Mouse (Mus musculus) lung, embryonic 16.5 days (tissue): Measurements from ENCODE around the gene Foxp3. TPM values are rescaled to one million over a fixed set of nuclear protein-coding genes. Genes with fewer than 3 reads are reported as not detected.

Experiments
- ATAC-seq: fragments of 200-750 bp; cut with Nextera tagmentation; 2 replicates; pipeline ENCODE4 v1.8.0; 2017; ENCODE audit warnings: low read depth, mild to moderate bottlenecking, moderate library complexity
- H3K27ac ChIP-seq: fragments of 300-500 bp; sonication (generic); 2 replicates; pipeline ENCODE4 v1.5.1; 2014; ENCODE audit warnings: mild to moderate bottlenecking, control low read depth, low read length
- H3K27me3 ChIP-seq: fragments of 300-500 bp; sonication (generic); 2 replicates; pipeline ENCODE4 v1.6.1; 2014; ENCODE audit warnings: low read depth, low read length, mixed read lengths; ENCODE audit not compliant: control insufficient read depth, insufficient read depth
- H3K36me3 ChIP-seq: fragments of 300-500 bp; sonication (generic); 2 replicates; pipeline ENCODE4 v1.6.1; 2014; ENCODE audit warnings: low read length; ENCODE audit not compliant: control insufficient read depth, insufficient read depth
- H3K4me1 ChIP-seq: fragments of 300-500 bp; sonication (generic); replicated peaks from 2 replicates; pipeline ENCODE4 v1.6.1; 2014; ENCODE audit warnings: low read length, mixed read lengths; ENCODE audit not compliant: control insufficient read depth, insufficient read depth
- H3K4me2 ChIP-seq: fragments of 300-500 bp; sonication (generic); 2 replicates; pipeline ENCODE4 v1.6.1; 2014; ENCODE audit warnings: low read depth, low read length, control low read depth
- H3K4me3 ChIP-seq: fragments of 300-500 bp; sonication (generic); 2 replicates; pipeline ENCODE4 v1.5.1; 2014; ENCODE audit warnings: mild to moderate bottlenecking, low read length, control low read depth
- H3K9ac ChIP-seq: fragments of 300-500 bp; sonication (generic); 2 replicates; pipeline ENCODE4 v1.6.1; 2014; ENCODE audit warnings: low read length, control low read depth
- H3K9me3 ChIP-seq: fragments of 300-500 bp; sonication (generic); 2 replicates; pipeline ENCODE4 v1.6.1; 2016; ENCODE audit warnings: low read length; ENCODE audit not compliant: control insufficient read depth
- WGBS: fragments of 180-500 bp; shearing (Covaris S2); extraction: QIAGEN DNeasy Blood & Tissue Kit; methylation state at CpG from one replicate; pipeline ENCODE4 v1.1.7; 2014; 5-methylcytosine and 5-hydroxymethylcytosine counted together
- polyA plus RNA-seq: library from polyadenylated mRNA; unstranded; fragments of >200 nt; fragmentation: Nextera tagmentation; extraction: Ambion mirVana; gene quantifications from 2 replicates; pipeline ENCODE4 v1.2.1, GENCODE M21; 2015

Foxp3 gene
- polyA plus RNA-seq, 1 experiment from 2014 or later = 0.11 TPM

DNA sequence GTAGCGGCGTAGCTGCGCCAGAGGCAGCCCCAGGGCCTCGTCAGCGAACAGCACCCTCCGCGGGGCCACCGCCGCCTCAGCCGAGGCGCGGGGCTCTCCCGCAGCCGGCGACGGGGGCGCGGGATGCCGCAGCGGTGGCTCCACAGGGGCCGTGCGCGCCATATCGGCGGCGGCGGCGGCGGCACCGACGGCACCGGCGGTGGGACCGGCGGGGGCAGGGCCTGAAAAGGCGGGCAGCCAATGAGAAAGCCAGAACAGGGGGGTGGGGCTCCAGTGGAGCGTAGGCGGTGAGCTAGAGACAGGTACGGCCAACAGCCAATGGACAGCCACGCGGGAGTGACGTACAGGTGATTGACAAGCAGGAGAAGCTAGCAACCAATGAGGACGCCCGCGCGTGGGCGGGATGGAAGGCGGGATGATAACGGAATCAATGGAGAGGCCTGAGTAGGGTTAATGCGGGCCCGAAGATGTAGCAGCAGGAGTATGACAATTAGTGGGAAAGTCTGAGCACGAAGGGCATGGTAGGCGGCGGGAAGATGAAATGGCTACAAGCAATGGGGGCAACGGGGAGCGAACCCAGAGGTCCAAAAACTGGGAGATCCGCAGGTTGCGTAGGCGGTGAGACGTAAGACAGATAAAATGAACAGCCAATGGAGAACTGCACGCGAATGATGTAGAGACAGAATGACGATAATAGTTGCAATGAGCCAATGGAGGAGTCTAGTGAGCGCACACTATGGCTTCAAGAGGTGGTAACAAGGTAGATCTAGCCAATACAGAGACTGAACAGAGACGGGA lies 842 bp downstream of the Foxp3 start, which contains the start of gene Ppp1r3f:
Gene Ppp1r3f (minus strand): TSS at position 197 of the 798 bp plus-strand sequence.
- peak within 1 kb of the TSS; percentile 63 for H3K4me3 ChIP-seq
- ATAC-seq = peak; percentile 98
- H3K27me3 ChIP-seq = no peaks in the 10 kb centered on the region
- peak within 1 kb of the TSS; percentile 41; the same call in 1 of the 2 replicates for H3K27ac ChIP-seq
- peak within 1 kb of the TSS; percentile 73 for H3K4me2 ChIP-seq
- WGBS = 18% methylated on average over 49 of the region's 65 CpGs
- no peaks in the 10 kb centered on the region for H3K36me3 ChIP-seq
- peaks cover 11% of the 10 kb centered on the region for H3K4me1 ChIP-seq
- no peaks in the 10 kb centered on the region; the same call in 1 of the 2 replicates for H3K9me3 ChIP-seq
- peak within 1 kb of the TSS; percentile 77 for H3K9ac ChIP-seq

GRCm38 (mm10) chrX:7574885-7575231 lies 1.4 kb downstream of the Foxp3 start:
- no peaks in the 10 kb centered on the region; the same call in 1 of the 2 replicates for H3K9me3 ChIP-seq
- peak overlapping the region; percentile 63 for H3K4me3 ChIP-seq
- ATAC-seq = no peak
- H3K4me1 ChIP-seq = peaks cover 11% of the 10 kb centered on the region
- no peak overlapping the region for H3K27ac ChIP-seq
- H3K36me3 ChIP-seq = no peaks in the 10 kb centered on the region
- peak overlapping the region; percentile 62 for H3K4me2 ChIP-seq
- WGBS = 21% methylated on average over 5 of the region's 6 CpGs
- H3K9ac ChIP-seq = 0 out of 2 replicates have a peak overlapping the region, but pooled peaks have one; percentile 11
- no peaks in the 10 kb centered on the region for H3K27me3 ChIP-seq

DNA sequence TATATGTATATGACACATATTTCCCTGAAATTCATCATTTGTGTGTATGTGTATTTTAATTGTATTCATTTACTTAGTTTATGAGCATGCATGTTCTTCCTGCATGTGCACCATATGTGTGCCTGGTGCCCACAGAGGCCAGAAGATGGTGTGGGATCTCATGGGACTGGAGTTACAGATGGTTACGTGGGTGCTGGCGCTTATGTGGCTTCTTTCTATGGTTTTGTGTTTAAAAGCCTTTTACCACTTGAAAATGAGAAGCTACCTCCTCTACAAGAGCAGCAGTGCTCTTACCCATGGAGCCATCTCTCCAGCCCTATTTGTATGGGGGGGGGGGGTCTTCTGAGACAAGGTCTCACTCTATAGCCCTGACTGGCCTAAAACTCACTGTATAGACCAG lies 7.7 kb downstream of the Foxp3 start:
- Histone ChIP-seq H3K9me3 (no peaks in the 10 kb centered on the region), H3K4me1 (no peaks in the 10 kb centered on the region), H3K27me3 (no peaks in the 10 kb centered on the region), H3K4me3 (no peak overlapping the region), H3K9ac (no peak overlapping the region), H3K27ac (no peak overlapping the region), H3K4me2 (no peak overlapping the region), H3K36me3 (no peaks in the 10 kb centered on the region)
- no peak for ATAC-seq
- 79% methylated on average over 2 of the region's 2 CpGs for WGBS

GRCm38 (mm10) chrX:7583881-7584280 lies 10.4 kb downstream of the Foxp3 start:
- Histone ChIP-seq H3K9ac (no peak overlapping the region), H3K9me3 (no peaks in the 10 kb centered on the region), H3K4me3 (no peak overlapping the region), H3K27me3 (no peaks in the 10 kb centered on the region), H3K4me2 (no peak overlapping the region), H3K27ac (no peak overlapping the region), H3K4me1 (no peaks in the 10 kb centered on the region), H3K36me3 (no peaks in the 10 kb centered on the region)
- WGBS = 90% methylated on average over 11 of the region's 11 CpGs
- no peak for ATAC-seq

GRCm38 (mm10) chrX:7586356-7586755 lies 12.9 kb downstream of the Foxp3 start:
- Histone ChIP-seq H3K36me3 (no peaks in the 10 kb centered on the region), H3K4me1 (no peaks in the 10 kb centered on the region), H3K27me3 (no peaks in the 10 kb centered on the region), H3K9me3 (no peaks in the 10 kb centered on the region), H3K4me2 (no peak overlapping the region), H3K9ac (no peak overlapping the region), H3K4me3 (no peak overlapping the region), H3K27ac (no peak overlapping the region)
- 82% methylated on average over 4 of the region's 5 CpGs for WGBS
- no peak for ATAC-seq

DNA sequence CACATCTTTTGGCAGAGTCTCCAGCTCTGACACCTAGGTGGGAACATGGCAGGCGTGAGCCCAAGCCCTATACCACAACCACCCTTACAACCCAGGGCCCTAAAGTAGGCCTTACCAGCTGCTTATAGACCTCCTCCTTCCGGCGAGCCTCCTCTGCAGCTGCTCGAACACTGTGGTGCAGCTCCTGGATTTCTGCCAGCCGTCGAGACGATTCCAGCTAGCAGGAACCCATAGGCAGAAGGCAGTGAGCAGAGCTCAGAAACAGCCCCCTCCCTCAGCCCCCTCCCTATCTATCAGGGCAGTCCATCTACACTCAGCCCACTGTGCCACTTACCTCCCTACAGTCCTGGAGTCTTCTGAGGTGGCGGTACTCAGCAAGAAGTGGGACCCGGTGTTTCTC lies 21.9 kb downstream of the Foxp3 start:
- no peaks in the 10 kb centered on the region for H3K27me3 ChIP-seq
- no peak overlapping the region for H3K4me2 ChIP-seq
- no peaks in the 10 kb centered on the region for H3K4me1 ChIP-seq
- 66% methylated on average over 9 of the region's 9 CpGs for WGBS
- no peaks in the 10 kb centered on the region for H3K9me3 ChIP-seq
- H3K4me3 ChIP-seq = no peak overlapping the region
- no peak overlapping the region for H3K9ac ChIP-seq
- peaks cover 3% of the 10 kb centered on the region; the same call in 1 of the 2 replicates for H3K36me3 ChIP-seq
- ATAC-seq = no peak
- no peak overlapping the region for H3K27ac ChIP-seq

DNA sequence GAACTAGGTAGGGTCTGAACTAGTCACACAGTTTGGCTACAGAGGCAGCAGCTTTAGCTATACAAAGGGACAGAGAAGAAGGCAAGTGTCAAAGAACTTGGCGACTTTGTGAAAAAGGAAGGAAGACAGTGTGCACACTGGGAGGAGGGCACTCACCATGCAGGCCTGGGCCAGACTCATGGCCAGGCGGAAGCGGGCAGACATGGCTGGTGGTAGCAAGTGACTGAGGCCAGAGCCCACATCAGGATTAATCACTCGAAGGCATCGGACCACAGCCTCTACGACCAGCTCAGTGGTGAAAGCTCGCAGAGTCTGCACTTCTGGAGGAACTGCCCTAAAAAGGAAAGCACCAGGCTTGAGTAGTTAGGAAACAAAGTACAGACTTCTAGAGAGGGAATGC lies 30.6 kb downstream of the Foxp3 start:
- H3K9me3 ChIP-seq = no peaks in the 10 kb centered on the region
- no peak overlapping the region; the same call in 1 of the 2 replicates for H3K4me2 ChIP-seq
- ATAC-seq = no peak
- H3K9ac ChIP-seq = no peak overlapping the region; the same call in 1 of the 2 replicates
- 88% methylated on average over 7 of the region's 7 CpGs for WGBS
- H3K27ac ChIP-seq = no peak overlapping the region
- peaks cover 3% of the 10 kb centered on the region; the same call in 1 of the 2 replicates for H3K4me1 ChIP-seq
- no peaks in the 10 kb centered on the region for H3K36me3 ChIP-seq
- H3K4me3 ChIP-seq = no peak overlapping the region; the same call in 1 of the 2 replicates
- no peaks in the 10 kb centered on the region for H3K27me3 ChIP-seq

GRCm38 (mm10) chrX:7604879-7605574 lies 31.6 kb downstream of the Foxp3 start, which contains the start of gene Ccdc22:
Gene Ccdc22, minus strand, starts transcription at chrX:7605517.
- H3K36me3 ChIP-seq = no peaks in the 10 kb centered on the region
- H3K9ac ChIP-seq = peak within 1 kb of the TSS; percentile 54
- whole genome bisulfite sequencing = 17% methylated on average over 28 of the region's 28 CpGs
- peaks cover 3% of the 10 kb centered on the region; the same call in 1 of the 2 replicates for H3K4me1 ChIP-seq
- H3K4me2 ChIP-seq = peak within 1 kb of the TSS; percentile 59
- H3K27ac ChIP-seq = 0 out of 2 replicates have a peak within 1 kb of the TSS, but pooled peaks have one; percentile 18
- H3K9me3 ChIP-seq = no peaks in the 10 kb centered on the region
- ATAC-seq = peak; percentile 95
- peak within 1 kb of the TSS; percentile 50 for H3K4me3 ChIP-seq
- no peaks in the 10 kb centered on the region for H3K27me3 ChIP-seq

- peaks cover 3% of the 10 kb centered on the region; the same call in 1 of the 2 replicates for H3K4me1 ChIP-seq
- no peak overlapping the region for H3K27ac ChIP-seq
- no peak overlapping the region for H3K4me3 ChIP-seq
- peak overlapping the region; percentile 29; the same call in 1 of the 2 replicates for H3K4me2 ChIP-seq
- 34% methylated on average over 8 of the region's 8 CpGs for WGBS
- no peaks in the 10 kb centered on the region for H3K36me3 ChIP-seq
- H3K9me3 ChIP-seq = no peaks in the 10 kb centered on the region
- no peaks in the 10 kb centered on the region for H3K27me3 ChIP-seq
- peak; percentile 25; the same call in 1 of the 2 replicates for ATAC-seq
- no peak overlapping the region for H3K9ac ChIP-seq
These were observed 32.1 kb downstream of the Foxp3 start for GRCm38 (mm10) chrX:7605575-7605941.
